Mouse (Mus musculus): ENCODE measurements around the gene Gm20388. TPM values are rescaled to one million over a fixed set of nuclear protein-coding genes. Genes with fewer than 3 reads are reported as not detected.

Gm20388 gene
- polyA plus RNA-seq, 1 experiment from 2014 or later: not detected

DNA sequence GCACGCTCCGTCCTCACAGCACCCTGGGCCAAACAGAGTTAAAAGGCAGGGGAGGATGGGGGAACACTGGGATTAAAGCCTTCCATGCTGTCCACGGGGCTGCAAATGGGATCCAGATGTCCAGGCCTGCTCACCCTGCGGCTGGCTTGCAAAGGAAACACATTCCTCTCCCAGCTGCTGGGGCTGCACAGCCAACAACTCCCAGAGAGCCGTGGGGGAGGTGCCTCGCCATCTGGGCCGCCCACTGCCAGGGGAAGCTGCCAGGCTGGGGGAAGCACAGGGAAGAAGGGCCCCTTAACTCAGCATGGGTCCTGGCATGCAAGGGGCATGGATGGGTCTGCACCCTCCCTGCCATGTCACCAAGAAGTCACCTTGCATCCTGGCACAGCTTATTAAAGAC lies 2750.5 kb downstream of the Gm20388 start:
- WGBS: 33% methylated on average over 7 of the region's 7 CpGs
- ATAC-seq (ENCODE audit: insufficient number of reproducible peaks, insufficient read depth, low FRiP score, low read depth): no peak
- H3K36me3 ChIP-seq (ENCODE audit: control insufficient read depth, insufficient read depth, low read length): no peaks in the 10 kb centered on the region
- H3K9ac ChIP-seq (ENCODE audit: low read length): no peak overlapping the region; the same call in 1 of the 2 replicates
- H3K27me3 ChIP-seq (ENCODE audit: control insufficient read depth, insufficient read depth, low read length): no peaks in the 10 kb centered on the region
- H3K27ac ChIP-seq (replicated peaks in 1 of 2; ENCODE audit: control insufficient read depth in 1 of 2, insufficient read depth in 1 of 2, low read depth in 2 of 2, low read length in 2 of 2): peak overlapping the region in 1 of 2 experiments; percentile 41; a peak in 1 of 4 replicates
- H3K4me3 ChIP-seq (ENCODE audit: control insufficient read depth in 1 of 2, insufficient read depth in 1 of 2, low read depth in 1 of 2, low read length in 2 of 2): no peak overlapping the region
- no peak overlapping the region for H3K4me2 ChIP-seq (ENCODE audit: low read length)
- H3K4me1 ChIP-seq (ENCODE audit: control insufficient read depth in 2 of 2, insufficient read depth in 2 of 2, low read length in 2 of 2): peaks cover 32 to 48% of the 10 kb centered on the region in 2 experiments
- no peaks in the 10 kb centered on the region for H3K9me3 ChIP-seq (ENCODE audit: control insufficient read depth, low read length)

DNA sequence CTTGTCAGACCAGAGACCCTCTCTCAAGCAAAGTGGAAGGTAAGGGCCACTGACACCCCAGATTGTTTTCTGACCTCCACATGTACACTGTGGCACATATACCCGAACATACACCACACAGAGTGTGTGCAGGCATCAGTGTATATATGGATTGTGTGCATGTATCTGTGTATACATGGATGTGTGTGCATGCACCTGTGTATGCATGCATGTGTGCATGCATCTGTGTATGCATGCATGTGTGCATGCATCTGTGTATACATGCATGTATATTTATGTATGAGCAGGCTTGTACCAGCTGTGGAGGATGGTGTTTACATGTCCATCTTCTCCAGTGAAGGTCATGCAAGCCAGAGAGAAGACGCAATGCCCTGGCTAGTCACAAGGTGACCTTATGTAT lies 2751.3 kb downstream of the Gm20388 start:
- ATAC-seq (ENCODE audit: insufficient number of reproducible peaks, insufficient read depth, low FRiP score, low read depth): no peak
- no peak overlapping the region for H3K9ac ChIP-seq (ENCODE audit: low read length)
- no peaks in the 10 kb centered on the region for H3K27me3 ChIP-seq (ENCODE audit: control insufficient read depth, insufficient read depth, low read length)
- H3K4me1 ChIP-seq (ENCODE audit: control insufficient read depth in 2 of 2, insufficient read depth in 2 of 2, low read length in 2 of 2): peaks cover 35 to 49% of the 10 kb centered on the region in 2 experiments
- H3K9me3 ChIP-seq (ENCODE audit: control insufficient read depth, low read length): no peaks in the 10 kb centered on the region
- no peaks in the 10 kb centered on the region for H3K36me3 ChIP-seq (ENCODE audit: control insufficient read depth, insufficient read depth, low read length)
- no peak overlapping the region for H3K4me3 ChIP-seq (ENCODE audit: control insufficient read depth in 1 of 2, insufficient read depth in 1 of 2, low read depth in 1 of 2, low read length in 2 of 2)
- H3K4me2 ChIP-seq (ENCODE audit: low read length): no peak overlapping the region
- 81% methylated on average over 2 of the region's 2 CpGs for WGBS
- H3K27ac ChIP-seq (replicated peaks in 1 of 2; ENCODE audit: control insufficient read depth in 1 of 2, insufficient read depth in 1 of 2, low read depth in 2 of 2, low read length in 2 of 2): no peak overlapping the region

DNA sequence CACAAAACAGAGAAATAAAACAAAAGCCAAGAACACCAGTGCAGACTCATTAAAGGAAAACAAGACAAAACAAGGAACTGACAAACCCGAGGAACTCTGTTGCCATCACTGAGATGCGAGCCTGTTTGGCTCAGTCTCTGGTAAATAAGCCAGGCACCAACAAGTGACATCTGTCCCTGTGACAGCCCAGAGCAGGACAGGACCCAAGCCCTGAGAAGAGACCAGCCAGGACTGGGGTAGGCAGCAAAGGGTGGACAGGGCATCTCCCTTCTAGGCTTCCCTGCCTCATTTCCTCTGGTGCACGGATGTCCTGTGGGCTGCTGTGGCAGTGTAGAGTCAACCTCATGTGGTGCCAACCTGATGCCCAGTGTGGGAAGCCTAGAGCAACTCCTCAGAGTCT lies 2752.5 kb downstream of the Gm20388 start:
- Histone ChIP-seq H3K9me3 (ENCODE audit: control insufficient read depth, low read length) (no peaks in the 10 kb centered on the region), H3K27ac (replicated peaks in 1 of 2; ENCODE audit: control insufficient read depth in 1 of 2, insufficient read depth in 1 of 2, low read depth in 2 of 2, low read length in 2 of 2) (no peak overlapping the region), H3K4me2 (ENCODE audit: low read length) (no peak overlapping the region), H3K27me3 (ENCODE audit: control insufficient read depth, insufficient read depth, low read length) (no peaks in the 10 kb centered on the region), H3K4me1 (ENCODE audit: control insufficient read depth in 2 of 2, insufficient read depth in 2 of 2, low read length in 2 of 2) (peaks cover 39 to 51% of the 10 kb centered on the region in 2 experiments), H3K36me3 (ENCODE audit: control insufficient read depth, insufficient read depth, low read length) (no peaks in the 10 kb centered on the region), H3K9ac (ENCODE audit: low read length) (no peak overlapping the region), H3K4me3 (ENCODE audit: control insufficient read depth in 1 of 2, insufficient read depth in 1 of 2, low read depth in 1 of 2, low read length in 2 of 2) (no peak overlapping the region)
- WGBS: 75% methylated on average over 3 of the region's 3 CpGs
- ATAC-seq (ENCODE audit: insufficient number of reproducible peaks, insufficient read depth, low FRiP score, low read depth): no peak

DNA sequence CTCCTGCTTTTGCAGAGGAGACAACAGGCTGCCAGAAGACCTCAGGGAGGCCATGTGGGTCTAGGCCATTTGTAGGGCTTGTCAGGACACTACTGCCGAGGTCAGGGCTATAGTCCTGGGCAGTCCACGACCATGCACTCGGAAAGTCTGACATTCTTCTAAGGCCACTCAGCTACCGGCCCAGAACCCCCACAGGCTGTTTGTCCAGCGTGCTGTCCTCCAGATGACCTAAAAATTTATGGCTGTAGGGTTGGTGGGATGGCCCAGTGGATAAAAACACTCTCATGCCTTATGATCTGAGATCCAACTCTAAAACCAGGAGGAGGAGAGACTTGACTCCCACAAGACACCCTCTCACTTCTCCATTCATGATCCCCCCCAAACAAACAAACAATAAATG lies 2753.0 kb downstream of the Gm20388 start:
- H3K27ac ChIP-seq (replicated peaks in 1 of 2; ENCODE audit: control insufficient read depth in 1 of 2, insufficient read depth in 1 of 2, low read depth in 2 of 2, low read length in 2 of 2): no peak overlapping the region
- ATAC-seq (ENCODE audit: insufficient number of reproducible peaks, insufficient read depth, low FRiP score, low read depth): no peak
- WGBS: 73% methylated on average over 5 of the region's 5 CpGs

DNA sequence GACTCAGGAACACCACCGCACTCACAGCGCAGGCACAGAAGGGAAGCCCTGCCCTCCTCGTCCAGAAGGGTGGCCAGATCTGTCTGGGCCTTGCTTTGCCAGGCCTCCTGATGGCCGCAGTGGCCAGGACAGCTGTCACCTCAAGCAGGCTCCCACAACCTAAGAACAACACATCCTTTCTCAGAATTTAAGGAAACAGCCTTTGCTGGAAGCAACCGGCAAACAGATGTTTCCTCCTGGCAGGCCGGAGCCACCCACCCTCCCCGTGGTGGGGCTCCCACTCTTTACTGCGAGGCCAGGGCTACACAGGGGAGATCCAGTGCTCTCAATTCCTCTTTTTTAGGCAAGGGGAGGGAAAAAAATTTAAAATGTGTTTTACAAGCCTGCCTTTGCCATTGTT lies 2754.6 kb downstream of the Gm20388 start:
- no peaks in the 10 kb centered on the region for H3K9me3 ChIP-seq (ENCODE audit: control insufficient read depth, low read length)
- no peaks in the 10 kb centered on the region for H3K36me3 ChIP-seq (ENCODE audit: control insufficient read depth, insufficient read depth, low read length)
- H3K27ac ChIP-seq (replicated peaks in 1 of 2; ENCODE audit: control insufficient read depth in 1 of 2, insufficient read depth in 1 of 2, low read depth in 2 of 2, low read length in 2 of 2): peak overlapping the region; percentile 1 to 82; a peak in 2 of 4 replicates
- no peak overlapping the region for H3K4me3 ChIP-seq (ENCODE audit: control insufficient read depth in 1 of 2, insufficient read depth in 1 of 2, low read depth in 1 of 2, low read length in 2 of 2)
- 52% methylated on average over 8 of the region's 8 CpGs for WGBS
- peaks cover 44 to 56% of the 10 kb centered on the region in 2 experiments for H3K4me1 ChIP-seq (ENCODE audit: control insufficient read depth in 2 of 2, insufficient read depth in 2 of 2, low read length in 2 of 2)
- H3K9ac ChIP-seq (ENCODE audit: low read length): peak overlapping the region; percentile 18; the same call in 1 of the 2 replicates
- H3K27me3 ChIP-seq (ENCODE audit: control insufficient read depth, insufficient read depth, low read length): no peaks in the 10 kb centered on the region
- no peak overlapping the region for H3K4me2 ChIP-seq (ENCODE audit: low read length)
- peak; percentile 32; the same call in 1 of the 2 replicates for ATAC-seq (ENCODE audit: insufficient number of reproducible peaks, insufficient read depth, low FRiP score, low read depth)

More for the DNA sequence above, 2753.0 kb downstream of the Gm20388 start:
- H3K4me3 ChIP-seq (ENCODE audit: control insufficient read depth in 1 of 2, insufficient read depth in 1 of 2, low read depth in 1 of 2, low read length in 2 of 2): no peak overlapping the region
- H3K4me1 ChIP-seq (ENCODE audit: control insufficient read depth in 2 of 2, insufficient read depth in 2 of 2, low read length in 2 of 2): peaks cover 36 to 49% of the 10 kb centered on the region in 2 experiments
- no peak overlapping the region for H3K9ac ChIP-seq (ENCODE audit: low read length)
- H3K9me3 ChIP-seq (ENCODE audit: control insufficient read depth, low read length): no peaks in the 10 kb centered on the region
- no peaks in the 10 kb centered on the region for H3K36me3 ChIP-seq (ENCODE audit: control insufficient read depth, insufficient read depth, low read length)
- no peaks in the 10 kb centered on the region for H3K27me3 ChIP-seq (ENCODE audit: control insufficient read depth, insufficient read depth, low read length)
- no peak overlapping the region for H3K4me2 ChIP-seq (ENCODE audit: low read length)

DNA sequence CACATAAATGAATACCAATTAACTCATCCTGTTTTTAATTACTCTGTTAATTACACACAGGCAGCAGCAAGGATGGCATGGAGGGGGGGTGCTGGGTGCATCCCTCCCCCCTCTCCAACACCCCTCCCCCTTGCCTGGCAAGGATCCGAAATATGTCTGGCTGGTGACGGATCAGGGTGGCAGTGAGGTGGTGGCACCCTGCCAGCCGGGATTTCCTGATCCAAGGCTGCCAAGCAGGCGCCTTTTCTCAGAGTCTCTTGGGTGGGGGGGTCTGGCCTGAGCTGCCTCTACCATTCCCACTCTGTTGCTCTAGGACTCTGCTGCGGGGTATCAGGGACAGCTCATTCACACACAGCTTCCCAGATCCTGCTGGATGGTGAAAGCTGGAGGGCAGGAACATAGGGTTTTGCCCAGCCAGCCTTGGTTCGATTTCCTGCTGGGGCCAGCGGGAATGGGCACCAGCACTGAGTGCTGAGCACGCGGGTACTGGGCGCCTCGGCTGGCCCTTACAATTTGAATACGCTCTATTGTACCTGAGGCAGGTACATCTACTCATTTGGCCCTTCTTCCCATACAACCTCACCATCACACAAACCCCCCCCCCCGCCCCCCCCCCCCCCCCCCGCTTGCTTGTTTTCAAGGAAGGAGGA lies 2755.2 kb downstream of the Gm20388 start:
- Histone ChIP-seq H3K9me3 (ENCODE audit: control insufficient read depth, low read length) (no peaks in the 10 kb centered on the region), H3K27me3 (ENCODE audit: control insufficient read depth, insufficient read depth, low read length) (no peaks in the 10 kb centered on the region), H3K36me3 (ENCODE audit: control insufficient read depth, insufficient read depth, low read length) (no peaks in the 10 kb centered on the region), H3K4me3 (ENCODE audit: control insufficient read depth in 1 of 2, insufficient read depth in 1 of 2, low read depth in 1 of 2, low read length in 2 of 2) (no peak overlapping the region), H3K4me2 (ENCODE audit: low read length) (peak overlapping the region; percentile 20), H3K27ac (replicated peaks in 1 of 2; ENCODE audit: control insufficient read depth in 1 of 2, insufficient read depth in 1 of 2, low read depth in 2 of 2, low read length in 2 of 2) (peak overlapping the region; percentile 65 to 82), H3K9ac (ENCODE audit: low read length) (no peak overlapping the region), H3K4me1 (ENCODE audit: control insufficient read depth in 2 of 2, insufficient read depth in 2 of 2, low read length in 2 of 2) (peaks cover 42 to 54% of the 10 kb centered on the region in 2 experiments)
- peak; percentile 62 for ATAC-seq (ENCODE audit: insufficient number of reproducible peaks, insufficient read depth, low FRiP score, low read depth)
- WGBS: 52% methylated on average over 12 of the region's 14 CpGs

DNA sequence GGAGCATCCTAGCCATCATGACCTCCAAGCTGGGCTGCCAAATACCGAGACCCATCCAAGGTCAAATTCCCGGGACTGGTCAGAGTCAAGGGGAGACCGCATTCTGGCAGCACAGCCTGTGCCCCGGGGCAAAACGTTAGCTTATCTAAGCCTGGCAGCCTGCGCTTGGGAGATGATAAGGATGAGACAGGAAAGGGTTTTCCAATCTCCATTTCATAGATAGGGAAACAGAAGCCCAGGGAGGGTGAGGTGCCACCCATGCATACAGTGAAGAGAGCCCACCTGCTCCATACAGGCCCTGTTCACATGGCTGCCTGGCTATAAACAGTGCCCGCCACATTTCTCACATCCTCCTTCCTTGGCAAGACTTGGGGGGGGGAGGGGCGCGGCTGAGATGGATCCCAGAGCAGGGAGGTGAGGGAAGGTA lies 2755.7 kb downstream of the Gm20388 start:
- no peaks in the 10 kb centered on the region for H3K36me3 ChIP-seq (ENCODE audit: control insufficient read depth, insufficient read depth, low read length)
- peak overlapping the region; percentile 20; the same call in 1 of the 2 replicates for H3K4me2 ChIP-seq (ENCODE audit: low read length)
- no peak for ATAC-seq (ENCODE audit: insufficient number of reproducible peaks, insufficient read depth, low FRiP score, low read depth)
- WGBS: 6% methylated on average over 9 of the region's 9 CpGs
- H3K4me3 ChIP-seq (ENCODE audit: control insufficient read depth in 1 of 2, insufficient read depth in 1 of 2, low read depth in 1 of 2, low read length in 2 of 2): no peak overlapping the region
- no peaks in the 10 kb centered on the region for H3K27me3 ChIP-seq (ENCODE audit: control insufficient read depth, insufficient read depth, low read length)
- no peaks in the 10 kb centered on the region for H3K9me3 ChIP-seq (ENCODE audit: control insufficient read depth, low read length)
- peaks cover 37 to 48% of the 10 kb centered on the region in 2 experiments for H3K4me1 ChIP-seq (ENCODE audit: control insufficient read depth in 2 of 2, insufficient read depth in 2 of 2, low read length in 2 of 2)
- no peak overlapping the region for H3K9ac ChIP-seq (ENCODE audit: low read length)
- H3K27ac ChIP-seq (replicated peaks in 1 of 2; ENCODE audit: control insufficient read depth in 1 of 2, insufficient read depth in 1 of 2, low read depth in 2 of 2, low read length in 2 of 2): peak overlapping the region; percentile 28 to 82

Data from heart, embryonic 14.5 days (tissue).